Mouse (Mus musculus): ENCODE measurements around the gene Bicdl1. TPM values are rescaled to one million over a fixed set of nuclear protein-coding genes. Genes with fewer than 3 reads are reported as not detected.
A peak's percentile ranks its signal among the peaks of the same experiment; 100 is the strongest.

Bicdl1 gene
- polyA plus RNA-seq, 2 experiments = 11.7 to 16.3 TPM

DNA sequence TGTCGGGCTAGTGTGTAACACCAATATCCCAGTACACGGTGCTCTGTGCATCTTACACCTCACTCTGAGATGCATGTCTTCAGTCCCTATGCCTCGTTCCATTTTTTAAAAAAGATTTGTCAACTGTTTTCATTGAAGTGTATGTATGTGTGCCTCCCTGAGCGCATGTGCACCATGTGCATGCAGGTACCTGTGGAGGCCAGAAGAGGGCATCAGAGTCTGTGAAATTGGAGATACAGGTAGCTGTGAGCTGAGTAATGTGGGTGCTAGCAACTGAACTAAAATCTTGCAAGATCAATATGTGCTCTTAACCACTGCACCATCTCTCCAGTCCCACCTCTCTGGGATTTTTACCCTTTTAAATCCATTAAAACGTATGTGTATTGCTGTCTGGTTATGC is 6.6 kb upstream of the Bicdl1 start:
- DNase-seq (ENCODE audit: low spot score) = no peak
- no peak for ATAC-seq (ENCODE audit: low FRiP score, low read depth)
- 94% methylated on average over 5 of the region's 5 CpGs for whole genome bisulfite sequencing
- no peak for TF ChIP-seq POLR2A (IDR thresholded peaks at IDR 0.05; ENCODE audit: borderline replicate concordance, extremely low read depth, insufficient read depth, insufficient read length)
- Histone ChIP-seq H3K4me3 (replicated peaks; ENCODE audit: low read length) (no peak overlapping the region), H3K4me1 (ENCODE audit: control insufficient read depth, insufficient read depth, low read length) (no peaks in the 10 kb centered on the region), H3K36me3 (ENCODE audit: control insufficient read depth, insufficient read depth, low read length) (no peaks in the 10 kb centered on the region), H3K27ac (replicated peaks; ENCODE audit: low read depth, low read length) (no peak overlapping the region), H3K9ac (ENCODE audit: low read depth, low read length, severe bottlenecking) (no peak overlapping the region), H3K27me3 (ENCODE audit: control insufficient read depth, insufficient read depth, low read length) (peaks cover 8% of the 10 kb centered on the region; the same call in 1 of the 2 replicates), H3K4me2 (replicated peaks; ENCODE audit: low read depth, low read length, severe bottlenecking) (no peak overlapping the region), H3K9me3 (ENCODE audit: control insufficient read depth, low read length) (no peaks in the 10 kb centered on the region)

DNA sequence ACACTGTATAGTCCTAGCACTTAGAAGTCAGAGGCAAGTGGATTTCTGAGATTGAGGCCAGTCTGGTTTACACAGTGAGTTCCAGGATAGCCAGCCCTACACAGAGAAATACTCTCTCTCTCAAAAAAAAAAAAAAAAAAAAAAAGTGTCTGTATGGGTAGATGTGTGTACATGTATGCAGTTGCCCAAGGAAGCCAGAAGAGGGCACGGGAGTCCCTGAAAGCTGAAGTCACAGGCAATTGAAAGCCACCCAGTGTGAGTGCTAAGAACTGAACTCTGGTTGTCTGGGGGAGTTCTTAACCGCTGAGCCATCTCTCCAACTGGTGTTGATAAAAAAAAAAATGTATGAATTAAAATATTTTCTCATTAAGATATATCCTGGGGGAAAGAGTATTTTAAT is 3.1 kb upstream of the Bicdl1 start:
- Histone ChIP-seq H3K27ac (replicated peaks; ENCODE audit: low read depth, low read length) (no peak overlapping the region), H3K9ac (ENCODE audit: low read depth, low read length, severe bottlenecking) (no peak overlapping the region), H3K4me1 (ENCODE audit: control insufficient read depth, insufficient read depth, low read length) (peaks cover 11% of the 10 kb centered on the region; the same call in 1 of the 2 replicates), H3K4me3 (replicated peaks; ENCODE audit: low read length) (no peak overlapping the region), H3K36me3 (ENCODE audit: control insufficient read depth, insufficient read depth, low read length) (no peaks in the 10 kb centered on the region), H3K9me3 (ENCODE audit: control insufficient read depth, low read length) (no peaks in the 10 kb centered on the region), H3K27me3 (ENCODE audit: control insufficient read depth, insufficient read depth, low read length) (peaks cover 30% of the 10 kb centered on the region), H3K4me2 (replicated peaks; ENCODE audit: low read depth, low read length, severe bottlenecking) (no peak overlapping the region)
- WGBS = 83% methylated on average over 2 of the region's 2 CpGs
- TF ChIP-seq POLR2A (IDR thresholded peaks at IDR 0.05; ENCODE audit: borderline replicate concordance, extremely low read depth, insufficient read depth, insufficient read length) = no peak
- ATAC-seq (ENCODE audit: low FRiP score, low read depth) = no peak
- DNase-seq (ENCODE audit: low spot score) = no peak

DNA sequence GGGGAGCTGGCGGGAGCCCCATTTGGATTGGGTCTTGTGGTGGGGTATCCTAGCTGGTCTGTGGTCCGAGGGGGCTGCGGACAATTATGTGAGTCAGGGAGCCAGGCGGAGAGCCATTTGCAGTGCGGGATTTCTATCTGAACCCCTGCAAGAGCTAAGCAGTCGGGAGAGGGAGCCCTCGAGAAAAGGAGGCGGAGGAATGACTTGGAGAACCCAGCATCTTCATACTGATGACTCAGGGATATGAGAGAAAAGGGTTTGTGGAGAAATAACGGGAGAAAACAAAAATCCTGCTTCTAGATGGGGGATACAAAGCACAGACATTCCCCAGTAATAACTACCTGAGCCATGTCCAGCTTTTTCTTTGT is 1.4 kb upstream of the Bicdl1 start:
- Histone ChIP-seq H3K9ac (ENCODE audit: low read depth, low read length, severe bottlenecking) (no peak overlapping the region), H3K9me3 (ENCODE audit: control insufficient read depth, low read length) (no peaks in the 10 kb centered on the region), H3K4me1 (ENCODE audit: control insufficient read depth, insufficient read depth, low read length) (peaks cover 11% of the 10 kb centered on the region; the same call in 1 of the 2 replicates), H3K4me3 (replicated peaks; ENCODE audit: low read length) (peak overlapping the region; percentile 58), H3K4me2 (replicated peaks; ENCODE audit: low read depth, low read length, severe bottlenecking) (peak overlapping the region; percentile 97), H3K36me3 (ENCODE audit: control insufficient read depth, insufficient read depth, low read length) (no peaks in the 10 kb centered on the region), H3K27me3 (ENCODE audit: control insufficient read depth, insufficient read depth, low read length) (peaks cover 34% of the 10 kb centered on the region), H3K27ac (replicated peaks; ENCODE audit: low read depth, low read length) (no peak overlapping the region)
- ATAC-seq (ENCODE audit: low FRiP score, low read depth) = peak; percentile 66
- TF ChIP-seq POLR2A (IDR thresholded peaks at IDR 0.05; ENCODE audit: borderline replicate concordance, extremely low read depth, insufficient read depth, insufficient read length) = no peak
- WGBS = under 1% methylated on average over 9 of the region's 9 CpGs
- peak; percentile 64 for DNase-seq (ENCODE audit: low spot score)

DNA sequence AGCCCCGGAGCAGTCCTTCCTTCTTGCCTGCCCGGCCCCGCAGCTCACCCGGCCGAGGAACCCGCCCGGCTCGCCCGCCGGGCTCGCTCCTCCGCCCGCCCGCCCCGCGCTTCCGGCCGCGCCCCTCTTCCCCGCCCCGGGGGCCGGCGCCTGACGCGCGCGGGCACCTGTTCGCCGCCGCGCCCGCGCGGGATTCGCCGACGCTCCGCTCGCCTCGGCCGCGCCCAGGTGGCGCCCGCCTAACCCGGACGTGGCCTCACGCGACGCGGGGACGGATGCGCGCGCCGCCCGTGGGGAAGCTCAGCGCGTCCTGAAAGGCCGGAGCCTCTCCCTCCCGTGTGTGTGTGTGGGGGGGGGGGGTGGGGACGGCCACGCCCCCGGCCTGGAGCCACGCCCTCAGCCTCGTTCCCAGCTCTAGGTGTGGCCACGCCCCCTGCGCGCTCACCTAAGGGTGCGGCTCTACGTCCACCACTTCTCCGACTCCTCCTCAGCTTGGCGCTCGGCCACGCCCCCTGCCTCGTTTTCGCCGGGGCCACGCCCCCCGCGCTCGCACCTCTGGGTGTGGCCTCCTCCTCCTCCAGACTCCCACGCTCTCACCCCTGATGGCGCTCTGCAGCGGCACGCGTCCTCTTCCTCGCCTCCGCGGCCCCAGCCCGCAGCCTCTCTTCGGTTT is 891 bp upstream of the Bicdl1 start:
- H3K4me1 ChIP-seq (ENCODE audit: control insufficient read depth, insufficient read depth, low read length) = peaks cover 11% of the 10 kb centered on the region; the same call in 1 of the 2 replicates
- no peaks in the 10 kb centered on the region for H3K36me3 ChIP-seq (ENCODE audit: control insufficient read depth, insufficient read depth, low read length)
- WGBS = 3% methylated on average over 41 of the region's 91 CpGs
- H3K4me2 ChIP-seq (replicated peaks; ENCODE audit: low read depth, low read length, severe bottlenecking) = peak overlapping the region; percentile 97
- no peak overlapping the region for H3K27ac ChIP-seq (replicated peaks; ENCODE audit: low read depth, low read length)
- H3K9ac ChIP-seq (ENCODE audit: low read depth, low read length, severe bottlenecking) = no peak overlapping the region
- TF ChIP-seq POLR2A (IDR thresholded peaks at IDR 0.05; ENCODE audit: borderline replicate concordance, extremely low read depth, insufficient read depth, insufficient read length) = no peak
- peak; percentile 87 for ATAC-seq (ENCODE audit: low FRiP score, low read depth)
- peak overlapping the region; percentile 58 for H3K4me3 ChIP-seq (replicated peaks; ENCODE audit: low read length)
- peaks cover 34% of the 10 kb centered on the region for H3K27me3 ChIP-seq (ENCODE audit: control insufficient read depth, insufficient read depth, low read length)
- peak; percentile 70 for DNase-seq (ENCODE audit: low spot score)
- H3K9me3 ChIP-seq (ENCODE audit: control insufficient read depth, low read length) = no peaks in the 10 kb centered on the region

DNA sequence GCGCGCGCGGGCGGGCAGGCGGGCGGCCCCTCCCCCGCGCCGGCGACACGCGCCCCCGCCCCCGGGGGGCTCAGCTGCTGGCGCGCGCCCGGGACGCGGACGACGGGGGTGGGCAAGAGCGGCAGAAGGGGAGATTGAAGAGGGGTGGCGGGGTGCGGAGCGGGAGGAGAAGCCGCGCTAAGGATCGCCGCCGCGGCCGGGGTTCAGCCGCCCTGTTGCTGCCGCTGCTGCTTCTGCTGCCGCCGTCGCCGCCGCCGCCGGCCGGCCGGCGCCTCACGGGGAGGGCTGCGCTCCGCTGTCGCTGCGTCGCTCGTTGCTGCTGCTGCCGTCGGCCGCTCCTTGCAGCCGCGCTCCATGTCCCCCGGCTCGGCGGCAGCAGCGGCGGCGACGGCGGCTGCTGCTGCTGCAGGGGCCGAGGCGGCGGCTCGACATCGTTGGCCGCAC is 333 bp upstream of the Bicdl1 start:
- H3K27ac ChIP-seq (replicated peaks; ENCODE audit: low read depth, low read length) = no peak overlapping the region
- H3K4me2 ChIP-seq (replicated peaks; ENCODE audit: low read depth, low read length, severe bottlenecking) = peak overlapping the region; percentile 97
- DNase-seq (ENCODE audit: low spot score) = no peak
- 0 out of 2 replicates have a peak overlapping the region, but pooled peaks have one; percentile 38 for H3K9ac ChIP-seq (ENCODE audit: low read depth, low read length, severe bottlenecking)
- no peaks in the 10 kb centered on the region for H3K9me3 ChIP-seq (ENCODE audit: control insufficient read depth, low read length)
- WGBS = 0% methylated on average over 25 of the region's 72 CpGs
- no peaks in the 10 kb centered on the region for H3K36me3 ChIP-seq (ENCODE audit: control insufficient read depth, insufficient read depth, low read length)
- H3K4me3 ChIP-seq (replicated peaks; ENCODE audit: low read length) = peak overlapping the region; percentile 58
- ATAC-seq (ENCODE audit: low FRiP score, low read depth) = 0 out of 2 replicates have a peak, but pooled peaks have one; percentile 3
- H3K27me3 ChIP-seq (ENCODE audit: control insufficient read depth, insufficient read depth, low read length) = peaks cover 34% of the 10 kb centered on the region
- H3K4me1 ChIP-seq (ENCODE audit: control insufficient read depth, insufficient read depth, low read length) = peaks cover 11% of the 10 kb centered on the region; the same call in 1 of the 2 replicates
- TF ChIP-seq POLR2A (IDR thresholded peaks at IDR 0.05; ENCODE audit: borderline replicate concordance, extremely low read depth, insufficient read depth, insufficient read length) = no peak

All from limb, embryonic 14.5 days (tissue).